Mouse (Mus musculus) stomach, postnatal 0 days (tissue): ENCODE measurements around the gene Rnps1.

Experiments
- CTCF ChIP-seq: IDR thresholded peaks from 2 replicates; pipeline ENCODE4 v1.5.1; 2016; ENCODE audit warnings: antibody characterized with exemption, low read depth, mild to moderate bottlenecking, moderate library complexity
- EP300 ChIP-seq: optimal IDR thresholded peaks from 2 replicates; pipeline ENCODE3; 2016; ENCODE audit warnings: antibody characterized with exemption

DNA sequence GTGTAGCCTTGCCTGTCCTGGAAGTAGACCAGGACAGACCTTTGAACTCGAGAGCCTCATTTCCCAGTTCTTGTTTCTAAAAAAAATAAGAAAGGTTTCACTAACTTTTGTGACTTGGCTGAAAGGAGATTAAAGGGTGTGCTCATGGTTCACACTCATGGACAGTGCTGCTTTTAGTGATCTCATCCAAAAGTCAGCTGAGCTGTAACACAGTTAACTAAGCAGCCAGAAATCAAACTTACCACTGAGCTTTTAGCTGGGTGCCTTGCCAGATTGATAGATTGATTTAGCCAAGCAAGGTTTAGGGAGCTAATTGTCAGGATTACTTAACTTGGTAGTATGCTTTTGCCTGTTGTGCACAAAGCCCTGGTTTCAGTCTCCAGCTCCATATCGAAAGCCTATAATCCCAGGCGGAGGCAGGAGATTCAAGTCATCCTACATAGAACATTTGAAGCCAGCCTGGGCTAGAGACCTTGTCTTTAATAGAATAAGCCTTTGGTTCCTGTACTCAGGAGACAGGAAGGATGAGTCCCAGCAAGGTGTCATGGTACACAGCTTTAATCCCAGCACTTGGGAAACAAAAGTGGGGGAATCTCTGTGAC is 1.8 kb downstream of the Rnps1 start:
- no peak for TF ChIP-seq EP300
- no peak for TF ChIP-seq CTCF
